Mouse (Mus musculus) hindbrain, embryonic 11.5 days (tissue): ENCODE results near the gene Olfr92. TPM values are rescaled to one million over a fixed set of nuclear protein-coding genes. Genes with fewer than 3 reads are reported as not detected.

Experiments
- ATAC-seq: fragments of 200-750 bp; cut with Nextera tagmentation; 2 replicates; pipeline ENCODE4 v1.8.0; 2017; ENCODE audit warnings: mild to moderate bottlenecking, moderate TSS enrichment, moderate library complexity; ENCODE audit not compliant: low FRiP score
- DNase-seq: peaks from one replicate; pipeline ENCODE4 v3.0.0-alpha.2; 2015; ENCODE audit warnings: low spot score
- H3K27ac ChIP-seq: fragments of 300-500 bp; sonication (generic); 2 replicates; pipeline ENCODE4 v1.5.1; 2014; ENCODE audit warnings: mild to moderate bottlenecking, low read depth, low read length
- H3K27me3 ChIP-seq: fragments of 300-500 bp; sonication (generic); 2 replicates; pipeline ENCODE4 v1.6.1; 2014; ENCODE audit warnings: mild to moderate bottlenecking, low read length, moderate library complexity, mixed read lengths; ENCODE audit not compliant: control insufficient read depth, insufficient read depth
- H3K36me3 ChIP-seq: fragments of 300-500 bp; sonication (generic); 2 replicates; pipeline ENCODE4 v1.6.1; 2014; ENCODE audit warnings: mild to moderate bottlenecking, low read length, moderate library complexity, mixed read lengths; ENCODE audit not compliant: control insufficient read depth, insufficient read depth
- H3K4me1 ChIP-seq: fragments of 300-500 bp; sonication (generic); replicated peaks from 2 replicates; pipeline ENCODE4 v1.6.1; 2014; ENCODE audit warnings: low read length, mixed read lengths; ENCODE audit not compliant: control insufficient read depth, insufficient read depth
- H3K4me2 ChIP-seq: fragments of 300-500 bp; sonication (generic); replicated peaks from 2 replicates; pipeline ENCODE4 v1.6.1; 2014; ENCODE audit warnings: mild to moderate bottlenecking, low read depth, low read length
- H3K4me3 ChIP-seq: fragments of 300-500 bp; sonication (generic); 2 replicates; pipeline ENCODE4 v1.5.1; 2014; ENCODE audit warnings: low read depth, low read length
- H3K9ac ChIP-seq: fragments of 300-500 bp; sonication (generic); 2 replicates; pipeline ENCODE4 v1.6.1; 2014; ENCODE audit warnings: low read depth, low read length
- H3K9me3 ChIP-seq: fragments of 300-500 bp; sonication (generic); 2 replicates; pipeline ENCODE4 v1.6.1; 2016; ENCODE audit warnings: low read length; ENCODE audit not compliant: control insufficient read depth
- WGBS: fragments of 180-500 bp; shearing (Covaris S2); extraction: QIAGEN DNeasy Blood & Tissue Kit; methylation state at CpG from one replicate; pipeline ENCODE4 v1.1.7; 2014; 5-methylcytosine and 5-hydroxymethylcytosine counted together
- polyA plus RNA-seq: library from polyadenylated mRNA; unstranded; fragments of >200 nt; fragmentation: Nextera tagmentation; extraction: Ambion mirVana; gene quantifications from 2 replicates; pipeline ENCODE4 v1.2.1, GENCODE M21; 2014

Gene Olfr92
- polyA plus RNA-seq, 1 experiment from 2014 or later: not detected

- 3% methylated on average over 8 of the region's 8 CpGs for WGBS
- peak; percentile 84 for DNase-seq
- Histone ChIP-seq H3K4me1 (no peaks in the 10 kb centered on the region), H3K36me3 (no peaks in the 10 kb centered on the region), H3K4me3 (no peak overlapping the region), H3K4me2 (no peak overlapping the region), H3K27ac (no peak overlapping the region), H3K9me3 (no peaks in the 10 kb centered on the region), H3K9ac (no peak overlapping the region), H3K27me3 (no peaks in the 10 kb centered on the region)
- ATAC-seq: peak; percentile 58; the same call in 1 of the 2 replicates
These were observed 36.6 kb downstream of the Olfr92 start for GRCm38 (mm10) chr17:37083327-37083726.

DNA sequence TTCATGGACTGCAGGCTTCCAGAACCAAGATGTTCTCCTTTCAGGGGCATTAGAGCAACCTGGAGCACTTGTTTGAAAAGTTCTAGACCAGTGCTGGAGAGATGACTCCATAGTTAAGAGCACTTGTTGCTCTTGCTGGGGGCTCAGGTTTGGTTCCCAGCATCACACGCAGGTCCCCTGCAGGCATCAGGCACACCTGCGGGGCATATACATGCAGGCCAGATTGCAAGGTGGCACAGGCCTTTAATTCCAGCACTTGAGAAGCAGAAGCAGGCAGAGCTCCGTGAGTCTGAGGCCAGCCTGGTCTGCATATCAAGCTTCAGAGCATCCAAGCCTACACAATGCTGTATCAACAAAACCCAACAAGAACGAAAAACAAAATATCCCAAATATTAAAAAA is 38.2 kb downstream of the Olfr92 start:
- Histone ChIP-seq H3K27ac (no peak overlapping the region), H3K4me1 (no peaks in the 10 kb centered on the region), H3K36me3 (no peaks in the 10 kb centered on the region), H3K4me2 (no peak overlapping the region), H3K27me3 (no peaks in the 10 kb centered on the region), H3K9me3 (no peaks in the 10 kb centered on the region), H3K9ac (no peak overlapping the region), H3K4me3 (no peak overlapping the region)
- DNase-seq: no peak
- no peak for ATAC-seq
- 96% methylated on average over 4 of the region's 4 CpGs for WGBS

DNA sequence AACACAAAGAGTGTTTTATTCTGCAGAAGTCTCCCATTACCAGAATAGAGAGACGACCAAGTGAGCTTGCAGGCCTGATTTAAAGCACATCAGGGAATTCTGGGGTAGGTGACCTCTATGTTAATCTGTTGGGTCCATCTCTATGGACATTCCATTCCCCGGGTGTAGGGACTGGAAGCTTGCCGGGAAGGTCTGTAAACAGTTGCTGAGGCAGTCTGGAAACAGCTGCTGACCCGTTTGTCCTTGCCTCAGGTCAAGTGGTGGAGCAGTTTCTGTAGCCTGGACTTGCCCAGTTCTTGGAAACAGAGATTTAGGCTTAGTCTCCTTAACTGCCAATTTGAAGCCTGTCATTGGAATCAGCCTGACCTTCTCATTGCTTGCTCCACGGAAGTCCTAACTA is 39.8 kb downstream of the Olfr92 start:
- 24% methylated on average over 5 of the region's 5 CpGs for WGBS
- H3K9ac ChIP-seq: no peak overlapping the region
- no peak overlapping the region for H3K27ac ChIP-seq
- H3K27me3 ChIP-seq: no peaks in the 10 kb centered on the region
- no peaks in the 10 kb centered on the region for H3K9me3 ChIP-seq
- H3K4me1 ChIP-seq: no peaks in the 10 kb centered on the region
- H3K4me2 ChIP-seq: no peak overlapping the region
- H3K36me3 ChIP-seq: no peaks in the 10 kb centered on the region
- DNase-seq (no peak), ATAC-seq (no peak)
- H3K4me3 ChIP-seq: no peak overlapping the region

DNA sequence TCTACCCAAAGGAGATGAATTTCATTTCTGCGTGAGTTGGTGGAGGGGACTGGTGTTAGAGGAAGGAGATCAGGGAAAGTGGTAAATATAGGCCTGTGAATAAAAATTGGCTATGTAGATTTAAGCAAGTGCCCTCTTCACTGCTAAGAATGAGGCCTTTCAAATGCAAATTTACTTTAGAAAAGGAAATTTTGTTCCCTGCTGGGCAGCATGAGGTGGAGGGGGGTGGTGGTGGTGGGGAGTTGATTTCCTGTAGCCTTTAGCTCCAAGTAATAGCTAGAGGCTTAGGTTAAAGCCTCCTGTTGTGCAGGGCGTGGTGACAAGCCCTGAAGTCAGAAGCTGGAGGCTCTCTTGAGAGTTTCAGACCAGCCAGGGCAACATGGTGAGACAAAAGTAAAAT is 40.9 kb downstream of the Olfr92 start:
- WGBS: 8% methylated on average over 2 of the region's 2 CpGs
- DNase-seq (peak; percentile 44), ATAC-seq (peak; percentile 70)
- Histone ChIP-seq H3K9me3 (no peaks in the 10 kb centered on the region), H3K4me1 (no peaks in the 10 kb centered on the region), H3K27ac (no peak overlapping the region), H3K36me3 (no peaks in the 10 kb centered on the region), H3K4me2 (0 out of 2 replicates have a peak overlapping the region, but pooled peaks have one; percentile 12), H3K27me3 (no peaks in the 10 kb centered on the region), H3K9ac (no peak overlapping the region), H3K4me3 (no peak overlapping the region)

- DNase-seq: no peak
- WGBS: 13% methylated on average over 1 of the region's 1 CpGs
These were observed 41.7 kb downstream of the Olfr92 start for GRCm38 (mm10) chr17:37078193-37078592.

DNA sequence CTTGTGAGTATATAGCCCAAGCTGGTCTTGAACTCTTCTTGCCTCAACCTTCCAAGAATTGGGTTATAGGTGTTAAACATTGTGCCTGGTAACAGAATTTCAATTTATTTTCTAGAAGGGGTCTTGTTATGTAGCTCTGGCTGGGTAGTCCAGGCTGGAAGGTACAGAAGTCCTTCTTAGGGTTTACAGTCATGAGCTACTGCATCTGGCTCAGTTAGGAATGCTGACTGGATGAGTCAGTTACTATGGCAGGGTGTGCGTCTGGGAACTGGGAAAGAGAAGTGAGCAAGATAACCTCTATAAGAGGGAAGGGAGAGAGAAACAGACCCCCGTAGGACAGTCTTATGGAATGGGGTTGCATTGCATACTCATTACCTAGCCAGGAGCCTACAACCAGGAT is 44.1 kb downstream of the Olfr92 start:
- ATAC-seq: no peak
- Histone ChIP-seq H3K9ac (no peak overlapping the region), H3K27me3 (no peaks in the 10 kb centered on the region), H3K36me3 (no peaks in the 10 kb centered on the region), H3K9me3 (no peaks in the 10 kb centered on the region), H3K27ac (no peak overlapping the region), H3K4me2 (no peak overlapping the region), H3K4me3 (no peak overlapping the region), H3K4me1 (peaks cover 3% of the 10 kb centered on the region; the same call in 1 of the 2 replicates)
- no peak for DNase-seq
- 94% methylated on average over 2 of the region's 2 CpGs for WGBS

More at GRCm38 (mm10) chr17:37078193-37078592, 41.7 kb downstream of the Olfr92 start:
- Histone ChIP-seq H3K4me1 (no peaks in the 10 kb centered on the region), H3K9me3 (no peaks in the 10 kb centered on the region), H3K27me3 (no peaks in the 10 kb centered on the region), H3K27ac (no peak overlapping the region), H3K9ac (no peak overlapping the region), H3K4me3 (no peak overlapping the region), H3K36me3 (no peaks in the 10 kb centered on the region), H3K4me2 (no peak overlapping the region)
- ATAC-seq: no peak

GRCm38 (mm10) chr17:37075181-37075580 is 44.7 kb downstream of the Olfr92 start:
- H3K9me3 ChIP-seq: no peaks in the 10 kb centered on the region
- no peak overlapping the region for H3K27ac ChIP-seq
- H3K27me3 ChIP-seq: no peaks in the 10 kb centered on the region
- H3K4me3 ChIP-seq: no peak overlapping the region
- H3K4me2 ChIP-seq: no peak overlapping the region
- H3K4me1 ChIP-seq: peaks cover 3% of the 10 kb centered on the region; the same call in 1 of the 2 replicates
- 91% methylated on average over 6 of the region's 6 CpGs for WGBS
- DNase-seq (no peak), ATAC-seq (no peak)
- H3K9ac ChIP-seq: no peak overlapping the region
- peaks cover 5% of the 10 kb centered on the region; the same call in 1 of the 2 replicates for H3K36me3 ChIP-seq

DNA sequence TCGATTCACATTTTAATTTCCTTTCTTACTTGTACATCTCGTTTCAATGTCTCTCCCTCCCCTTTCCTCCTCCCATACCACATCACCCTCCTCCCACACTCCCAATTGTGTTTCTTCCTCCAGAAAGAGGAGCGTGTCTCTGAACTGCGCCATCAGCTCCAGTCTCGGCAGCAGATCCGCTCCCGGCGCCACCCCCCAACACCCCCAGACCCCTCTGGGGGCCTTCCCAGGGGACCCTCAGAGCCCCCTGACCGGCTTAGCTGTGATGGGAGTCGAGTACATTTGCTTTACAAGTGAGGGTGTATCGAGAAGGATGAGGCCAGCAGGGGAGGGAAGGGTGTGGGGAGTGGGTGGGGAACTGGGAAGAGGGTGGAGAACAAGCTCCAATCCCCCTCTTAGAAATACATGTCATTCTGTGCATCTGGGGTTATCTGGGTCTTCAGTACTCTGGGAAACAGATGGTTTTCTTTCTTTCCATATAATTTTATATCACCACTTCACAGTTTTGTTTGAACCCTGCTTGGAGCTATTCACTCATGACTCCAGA is 47.1 kb downstream of the Olfr92 start:
- Histone ChIP-seq H3K4me1 (peaks cover 3% of the 10 kb centered on the region; the same call in 1 of the 2 replicates), H3K27ac (peak overlapping the region; percentile 42; the same call in 1 of the 2 replicates), H3K36me3 (peaks cover 10% of the 10 kb centered on the region; the same call in 1 of the 2 replicates), H3K9ac (0 out of 2 replicates have a peak overlapping the region, but pooled peaks have one; percentile 31), H3K4me3 (no peak overlapping the region), H3K4me2 (no peak overlapping the region), H3K9me3 (no peaks in the 10 kb centered on the region), H3K27me3 (no peaks in the 10 kb centered on the region)
- DNase-seq: no peak
- WGBS: 39% methylated on average over 11 of the region's 11 CpGs
- peak; percentile 46 for ATAC-seq

- Histone ChIP-seq H3K36me3 (peaks cover 15% of the 10 kb centered on the region), H3K4me2 (no peak overlapping the region), H3K4me1 (peaks cover 3% of the 10 kb centered on the region; the same call in 1 of the 2 replicates), H3K27me3 (no peaks in the 10 kb centered on the region), H3K9ac (no peak overlapping the region; the same call in 1 of the 2 replicates), H3K27ac (peak overlapping the region; percentile 19; the same call in 1 of the 2 replicates), H3K9me3 (no peaks in the 10 kb centered on the region), H3K4me3 (no peak overlapping the region)
- ATAC-seq (peak; percentile 58; the same call in 1 of the 2 replicates), DNase-seq (no peak)
- 54% methylated on average over 12 of the region's 12 CpGs for WGBS
These were observed 47.7 kb downstream of the Olfr92 start for GRCm38 (mm10) chr17:37072080-37072729.
